Mouse (Mus musculus) embryonic fibroblast, embryonic 13.5 days (primary cell): ENCODE measurements around the gene Gpn1.

Experiments
- CTCF ChIP-seq: IDR thresholded peaks from 2 replicates; pipeline ENCODE4 v1.5.1; 2011; ENCODE audit warnings: mild to moderate bottlenecking, control low read depth, low read length, moderate library complexity, borderline replicate concordance; ENCODE audit not compliant: insufficient read depth
- POLR2A ChIP-seq: IDR thresholded peaks from 2 replicates; pipeline ENCODE4 v1.6.1; 2011; ENCODE audit warnings: low read depth, mild to moderate bottlenecking, control low read depth, low read length, moderate library complexity

GRCm38 (mm10) chr5:31451878-31452561, 42.5 kb upstream of the Gpn1 start, which contains the start of gene Zfp512:
- TF ChIP-seq POLR2A, result peak; percentile 80
- TF ChIP-seq CTCF, result no peak
